Mouse (Mus musculus) yolk sac, embryonic 10.5 days (tissue): ENCODE measurements around the gene Dkk3.

Experiments
- DNase-seq: peaks from one replicate; pipeline ENCODE4 v3.0.0-alpha.2; 2017; ENCODE audit warnings: low spot score

The Dkk3 gene

DNA sequence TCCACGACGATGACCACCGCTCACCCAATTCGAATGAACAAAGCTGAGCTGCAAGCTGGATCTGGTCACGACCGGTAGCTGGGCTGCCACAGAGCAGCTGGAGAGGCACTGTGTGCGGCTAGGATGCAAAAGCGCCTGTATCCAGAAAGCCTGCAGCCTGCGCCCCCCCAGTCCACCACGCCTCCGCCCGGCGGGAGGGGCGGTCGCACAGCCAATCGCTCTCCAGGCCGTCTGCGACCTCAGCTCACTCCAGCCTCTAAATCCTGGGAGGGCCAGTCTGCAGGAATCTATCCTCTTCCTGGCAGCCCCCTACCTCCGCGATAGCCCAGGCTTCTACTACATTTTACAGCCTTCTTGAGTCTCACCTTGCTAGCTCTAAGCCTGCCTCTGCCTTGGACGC is at the start of gene Dkk3:
Gene Dkk3, minus strand, starts transcription at position 116 of the 400 bp plus-strand sequence.
- peak; percentile 33 for DNase-seq

DNA sequence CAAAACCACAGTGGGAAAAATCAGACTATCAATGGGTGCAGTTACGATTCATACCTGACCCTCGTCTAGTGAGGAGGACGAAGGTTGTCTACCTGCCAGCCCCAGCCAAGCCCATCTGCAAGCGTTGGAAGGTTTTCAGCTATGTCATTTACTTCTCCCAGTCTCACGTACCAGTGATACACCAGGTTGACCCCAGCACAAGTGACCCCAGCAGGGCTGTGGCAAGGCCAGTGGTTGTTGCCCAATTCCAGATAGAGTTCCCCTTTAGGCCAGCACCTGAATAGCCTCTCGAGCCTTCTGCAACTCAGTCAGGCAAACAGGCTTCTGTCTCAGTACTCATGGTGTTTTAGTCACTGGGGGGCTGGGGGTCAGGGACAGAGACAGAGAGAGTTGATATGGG is 48.9 kb upstream of the Dkk3 start:
- no peak for DNase-seq

DNA sequence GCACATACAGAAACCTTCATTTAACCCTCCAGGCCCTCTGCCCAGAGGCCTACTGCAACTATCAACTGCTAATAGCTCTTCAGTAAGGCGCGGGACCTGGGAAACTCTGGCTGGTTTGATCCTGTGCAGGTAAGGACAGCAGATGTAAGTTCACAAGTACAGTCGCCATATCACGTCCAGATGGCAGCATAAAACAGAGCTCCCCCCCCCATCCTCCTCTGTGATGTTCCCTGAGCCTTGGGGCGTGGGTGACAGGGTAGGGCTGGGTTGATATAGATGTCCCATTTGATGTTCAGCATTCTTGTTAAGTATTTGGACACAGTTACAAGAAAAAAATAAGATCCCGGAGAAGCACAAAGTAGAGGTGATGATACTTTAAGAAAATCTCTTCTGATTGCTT is 46.7 kb upstream of the Dkk3 start:
- no peak for DNase-seq

DNA sequence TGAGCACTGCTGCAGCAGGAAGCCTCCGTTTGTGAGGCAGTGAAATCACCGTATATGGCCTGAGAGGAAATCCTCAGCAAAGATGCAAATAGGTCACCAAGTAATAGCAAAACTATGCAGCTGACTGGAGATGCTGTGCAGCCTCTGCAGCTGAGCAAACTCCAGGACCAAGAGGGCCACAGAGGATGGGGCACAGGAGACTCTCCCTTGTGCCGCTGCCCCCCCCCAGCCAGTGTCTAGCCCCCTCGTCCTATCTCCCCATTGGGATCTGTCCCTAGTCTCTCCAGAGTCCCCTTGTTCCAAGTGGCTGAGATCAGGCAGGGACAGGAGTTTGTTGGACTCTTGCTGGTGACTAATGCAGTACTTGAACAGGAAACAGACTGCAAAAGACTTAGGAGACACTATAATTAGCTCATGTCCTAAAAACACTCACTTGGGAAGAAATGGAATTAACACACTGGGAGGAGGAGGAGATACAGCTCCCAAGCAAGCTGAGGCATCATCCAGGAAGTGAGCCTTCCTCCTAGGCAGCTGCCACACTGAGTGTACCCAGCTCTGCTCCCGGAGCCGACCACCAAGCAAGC is 45.6 kb upstream of the Dkk3 start:
- DNase-seq, result no peak

DNA sequence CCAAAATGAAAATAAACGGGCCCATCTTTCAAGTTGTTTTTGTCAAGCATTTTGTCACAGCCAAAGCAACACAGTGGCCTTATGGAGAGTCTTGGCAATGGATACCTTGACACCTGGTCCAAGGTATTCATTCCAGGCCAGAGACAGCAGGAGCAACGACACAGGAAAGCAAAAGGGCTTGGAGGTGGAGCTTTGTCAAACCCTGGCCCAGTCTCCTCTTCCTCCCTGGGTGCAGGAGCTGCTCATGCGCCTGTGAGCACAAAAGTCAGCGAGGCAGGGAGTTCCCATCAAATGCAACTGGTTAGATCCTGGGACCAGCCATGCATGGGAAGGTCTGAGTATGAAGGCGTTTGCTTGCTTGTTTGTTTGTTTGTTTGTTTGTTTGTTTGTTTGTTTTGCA is 45.1 kb upstream of the Dkk3 start:
- DNase-seq, result no peak

DNA sequence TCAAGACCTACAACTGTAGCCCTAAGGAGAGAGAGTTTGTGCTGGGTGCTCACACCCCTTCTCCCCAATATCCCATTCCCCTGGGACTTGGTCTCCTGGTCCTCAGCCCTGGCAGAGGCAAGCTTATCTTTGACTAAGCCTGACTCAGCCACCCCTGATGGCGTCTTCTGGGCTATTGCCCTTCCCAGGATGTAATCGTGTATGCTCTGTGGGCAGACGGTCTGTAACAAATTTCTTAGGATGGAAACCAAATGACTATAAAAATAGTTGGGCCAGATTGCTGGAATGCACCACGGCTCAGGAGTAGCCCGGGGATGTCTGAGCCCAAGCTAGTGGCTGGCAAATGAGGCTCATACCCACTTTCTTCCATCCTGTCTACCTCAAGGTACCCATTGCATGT is 44.0 kb upstream of the Dkk3 start:
- DNase-seq, result no peak

DNA sequence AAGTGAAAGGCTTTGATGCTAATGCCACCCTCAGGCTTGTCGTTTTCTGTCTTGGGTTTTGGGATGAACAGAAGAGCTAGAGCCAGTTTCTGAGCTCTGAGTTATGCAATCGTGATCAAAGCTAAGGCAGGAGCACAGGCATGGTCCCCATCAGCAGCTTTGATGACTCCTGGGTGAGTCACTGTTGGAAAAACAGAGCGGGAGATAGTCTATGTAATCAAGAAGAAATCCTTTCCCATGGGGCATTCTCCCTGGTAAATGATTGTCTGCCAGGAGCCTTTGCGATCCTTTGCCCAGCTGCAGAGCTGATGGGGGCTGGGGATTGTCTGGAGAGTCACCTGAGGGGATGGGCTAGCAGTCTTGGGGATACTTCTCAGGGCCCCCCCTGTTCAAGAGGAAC is 43.3 kb upstream of the Dkk3 start:
- peak; percentile 35 for DNase-seq

DNA sequence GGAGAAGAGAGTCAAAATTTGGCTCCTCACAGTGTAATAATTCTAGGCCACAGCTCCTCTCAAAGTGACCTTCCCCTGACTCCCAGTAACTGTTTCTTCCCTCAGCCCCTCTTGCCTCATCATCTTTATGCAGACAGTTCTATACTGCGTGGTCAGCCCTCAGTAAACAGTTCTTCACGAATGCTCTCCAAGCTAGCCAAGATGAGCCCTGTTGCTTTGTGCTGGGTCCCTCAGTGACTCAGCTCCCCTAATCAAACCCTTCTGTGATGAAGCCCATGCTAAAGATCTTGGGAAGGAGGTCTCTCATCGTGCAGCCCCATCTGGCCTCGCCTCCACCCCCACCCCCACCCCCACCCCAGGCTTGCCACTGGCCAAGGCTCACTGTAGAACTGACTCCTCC is 41.9 kb upstream of the Dkk3 start:
- no peak for DNase-seq

DNA sequence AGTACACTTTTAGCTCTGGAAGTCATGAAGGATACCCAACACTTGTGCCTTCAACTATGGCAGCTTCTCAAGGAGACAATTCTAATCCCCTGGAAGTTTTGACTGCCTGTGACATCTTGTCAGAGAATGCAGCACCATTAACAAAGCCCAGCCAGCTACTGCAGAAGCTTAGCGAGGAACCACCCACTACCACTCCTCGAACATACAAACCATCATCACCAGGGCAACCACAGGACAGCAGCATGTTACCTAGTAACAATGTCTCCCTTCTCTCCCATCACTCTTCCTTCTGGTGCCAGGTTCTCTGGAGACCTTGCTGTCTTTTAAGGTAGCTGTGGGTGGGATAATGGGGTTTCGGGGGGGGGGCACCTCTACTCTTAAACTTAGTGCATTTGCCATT is 40.5 kb upstream of the Dkk3 start:
- no peak for DNase-seq

DNA sequence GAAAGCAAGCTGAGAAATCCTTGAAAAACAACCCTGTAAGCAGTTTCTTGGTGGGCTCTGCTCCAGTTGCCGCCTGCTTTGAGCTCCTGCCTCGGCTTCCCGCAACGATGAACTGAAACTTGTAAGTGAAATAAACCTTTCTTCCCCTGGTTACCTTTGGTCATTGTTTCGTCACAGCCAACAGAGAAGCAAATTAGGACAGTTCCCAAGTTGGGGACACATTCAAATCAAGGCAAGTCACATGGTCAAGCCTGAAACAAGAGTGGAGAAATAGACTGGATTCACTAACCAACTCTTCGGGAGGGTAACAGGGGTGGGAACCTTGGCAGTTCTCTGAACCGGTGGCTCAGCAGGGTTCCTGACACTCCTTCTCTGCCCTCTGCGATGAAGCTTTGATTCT is 38.6 kb upstream of the Dkk3 start:
- DNase-seq, result no peak

DNA sequence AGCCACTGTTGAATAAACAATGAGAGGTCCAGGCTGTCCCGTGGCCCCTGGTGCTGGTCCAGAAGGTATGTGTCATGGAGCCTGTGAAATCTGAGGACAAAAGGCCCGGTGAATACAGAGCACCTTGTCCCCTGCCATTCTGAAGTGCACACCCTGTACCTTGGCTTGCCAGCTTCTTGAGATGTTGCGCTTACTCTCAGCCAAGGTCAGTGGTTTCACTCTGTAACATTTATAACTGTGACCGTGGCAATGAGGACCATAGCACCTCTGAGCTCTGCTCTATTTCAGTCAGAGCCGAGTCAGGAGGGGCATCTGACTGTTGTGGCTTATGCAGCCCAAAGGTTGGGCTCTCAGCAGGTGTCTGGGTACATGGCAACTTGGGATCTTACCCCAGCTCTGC is 35.4 kb upstream of the Dkk3 start:
- DNase-seq, result no peak

DNA sequence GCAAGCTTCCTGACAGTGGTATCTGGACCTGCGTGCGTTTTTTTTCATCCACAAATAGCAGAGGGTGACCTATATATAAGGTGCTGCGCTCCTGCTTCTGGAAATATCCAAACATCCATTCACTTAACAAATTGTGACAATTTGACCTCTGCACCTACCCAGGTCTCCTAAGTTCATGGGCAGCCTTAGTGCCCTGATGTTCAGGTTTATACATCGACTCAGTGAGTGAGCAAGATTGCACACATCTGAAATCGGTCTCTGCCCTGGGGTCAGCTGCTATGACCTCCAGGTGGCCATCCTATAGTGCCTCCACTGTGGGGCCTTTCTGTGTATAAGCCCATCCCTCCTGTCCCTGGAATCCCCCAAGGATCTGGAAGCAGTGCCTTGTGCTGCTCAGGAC is 33.9 kb upstream of the Dkk3 start:
- no peak for DNase-seq

DNA sequence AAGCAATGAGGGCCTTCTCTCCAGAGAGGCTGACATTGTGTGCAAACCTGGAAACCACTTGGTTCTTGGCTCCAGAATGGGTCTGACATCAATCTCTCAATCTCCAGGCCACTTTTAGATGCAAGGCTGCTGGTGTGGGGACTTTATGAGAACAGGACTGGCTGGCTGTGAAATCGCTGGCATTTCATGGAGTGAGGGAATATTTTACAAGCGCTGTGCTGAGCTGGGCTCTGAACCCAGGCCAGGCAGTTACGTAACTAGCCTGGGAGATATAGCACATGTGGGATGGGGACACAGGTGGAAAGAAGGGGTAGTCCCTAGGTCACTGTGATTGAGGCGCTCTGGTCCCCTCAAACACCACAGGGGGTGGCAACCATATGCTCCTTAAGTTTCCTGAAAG is 33.4 kb upstream of the Dkk3 start:
- DNase-seq, result no peak

DNA sequence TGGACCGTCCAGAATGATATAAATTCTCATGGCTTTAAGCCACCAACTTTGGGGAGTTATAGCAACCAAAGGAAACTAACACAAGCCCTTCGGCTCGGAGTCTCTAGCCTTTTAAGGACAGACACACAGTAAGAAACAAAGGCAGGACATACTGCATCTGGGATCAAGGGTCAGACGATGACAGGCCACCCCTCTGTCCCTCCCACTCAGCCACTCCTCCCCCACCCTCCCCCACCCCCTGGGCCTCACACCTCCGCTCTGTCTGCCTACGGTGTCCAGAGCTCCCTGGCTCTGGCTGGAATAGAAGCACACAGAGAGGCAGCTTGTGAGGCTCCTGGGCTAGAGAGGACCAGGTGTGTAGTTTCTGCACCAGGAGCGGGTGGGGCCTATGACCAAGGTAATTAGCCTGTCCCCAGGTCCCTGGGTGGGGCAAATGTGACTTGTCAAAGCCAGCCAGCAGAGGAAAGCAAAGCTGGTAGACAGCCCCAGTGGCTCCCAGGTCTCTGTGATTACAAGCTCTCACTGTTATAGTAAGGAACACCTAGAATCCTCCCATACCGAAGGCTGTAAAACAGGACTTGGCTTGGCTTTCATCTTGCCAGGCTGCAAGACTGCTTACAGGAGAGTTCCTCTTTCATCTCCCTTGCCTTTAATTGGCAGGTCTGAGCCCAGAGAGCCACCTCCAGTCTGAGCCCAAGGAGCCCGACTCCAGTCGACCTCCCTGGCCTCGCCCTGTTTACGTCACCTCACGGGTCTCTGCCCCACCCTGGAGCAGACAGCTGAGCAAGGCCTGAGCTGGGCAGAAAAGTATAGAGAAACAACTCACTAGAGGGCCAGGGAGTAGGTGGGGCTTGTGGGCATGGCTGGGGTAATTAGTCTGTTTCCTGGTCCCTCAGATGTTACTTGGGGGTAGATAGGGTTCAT is 28.9 kb upstream of the Dkk3 start:
- peak; percentile 78 for DNase-seq

DNA sequence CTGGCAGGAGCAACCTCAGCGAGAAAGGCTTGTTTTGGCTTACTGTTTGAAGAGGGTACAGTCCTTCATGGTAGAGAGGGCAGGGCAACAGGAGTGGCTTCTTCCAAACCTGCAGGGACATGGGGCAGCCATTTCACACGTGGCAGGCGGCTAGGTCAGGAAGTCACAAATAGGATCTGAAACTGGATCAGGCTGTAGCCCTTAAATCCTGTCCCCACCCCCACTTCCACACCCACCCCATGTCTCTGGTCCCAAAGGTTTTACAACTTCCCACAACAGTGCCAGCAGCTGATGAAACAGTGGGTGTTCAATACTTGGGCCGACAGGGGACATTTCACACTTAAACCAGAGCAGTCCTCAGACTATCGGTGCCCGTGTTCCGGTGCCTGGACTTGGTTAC is 28.0 kb upstream of the Dkk3 start:
- no peak for DNase-seq

DNA sequence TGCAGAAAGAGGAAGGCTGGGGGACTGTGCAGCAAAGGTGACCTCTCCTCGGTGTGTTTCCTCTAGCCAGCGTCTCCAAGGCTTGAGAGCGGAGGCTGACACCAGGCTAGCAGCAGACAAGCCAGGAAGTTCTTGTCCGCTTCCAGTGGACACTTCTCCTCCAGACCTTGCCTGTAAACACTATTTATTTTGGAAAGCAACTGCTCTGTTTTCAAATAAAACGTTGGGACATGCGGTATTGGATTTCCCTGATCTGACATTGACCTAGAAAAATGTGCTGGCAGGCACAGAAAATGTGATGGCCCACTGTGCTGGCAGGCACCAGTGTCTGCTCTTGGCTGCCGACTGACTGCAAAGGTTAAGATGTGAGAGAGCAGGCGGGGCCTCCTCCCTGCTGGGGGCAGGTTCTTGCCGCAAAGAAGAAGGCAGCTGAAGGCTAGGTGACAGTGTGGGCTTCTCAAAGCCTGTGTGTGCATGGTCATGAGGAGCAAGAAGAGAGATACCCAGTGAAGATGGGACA is 26.4 kb upstream of the Dkk3 start:
- no peak for DNase-seq

DNA sequence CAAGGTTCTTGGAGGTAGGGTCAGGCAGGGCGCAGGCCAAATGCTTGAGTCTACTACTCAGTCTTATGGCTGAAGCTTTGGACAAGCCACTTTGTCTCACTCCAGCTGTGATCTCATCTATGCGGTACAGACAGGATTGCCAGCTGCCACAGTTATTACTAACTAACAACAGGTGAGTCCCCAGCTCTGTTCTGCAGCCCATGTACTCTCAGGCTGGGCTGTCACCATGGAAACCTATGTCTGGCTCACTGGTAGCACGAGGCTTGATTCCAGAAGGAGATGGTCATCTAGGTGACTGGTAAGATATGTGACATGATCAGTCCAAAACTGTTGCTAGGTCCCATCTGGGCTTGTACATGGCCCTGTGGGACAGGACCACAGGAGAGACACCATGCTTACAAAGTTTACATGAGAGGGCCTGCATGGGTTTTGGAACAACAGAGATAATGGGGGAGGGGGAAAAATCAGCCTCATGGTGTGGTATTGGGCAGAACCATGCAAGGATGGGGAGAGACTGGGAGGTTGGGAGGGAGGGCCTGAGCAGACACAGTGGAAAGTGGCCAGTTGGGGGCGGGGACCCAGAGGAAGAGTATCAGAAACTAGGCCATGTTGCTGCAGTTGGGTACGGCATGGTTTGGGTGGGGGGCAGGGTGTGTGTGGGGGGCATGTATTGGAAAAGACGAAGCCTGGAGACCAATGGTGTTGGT is 25.8 kb upstream of the Dkk3 start:
- no peak for DNase-seq

DNA sequence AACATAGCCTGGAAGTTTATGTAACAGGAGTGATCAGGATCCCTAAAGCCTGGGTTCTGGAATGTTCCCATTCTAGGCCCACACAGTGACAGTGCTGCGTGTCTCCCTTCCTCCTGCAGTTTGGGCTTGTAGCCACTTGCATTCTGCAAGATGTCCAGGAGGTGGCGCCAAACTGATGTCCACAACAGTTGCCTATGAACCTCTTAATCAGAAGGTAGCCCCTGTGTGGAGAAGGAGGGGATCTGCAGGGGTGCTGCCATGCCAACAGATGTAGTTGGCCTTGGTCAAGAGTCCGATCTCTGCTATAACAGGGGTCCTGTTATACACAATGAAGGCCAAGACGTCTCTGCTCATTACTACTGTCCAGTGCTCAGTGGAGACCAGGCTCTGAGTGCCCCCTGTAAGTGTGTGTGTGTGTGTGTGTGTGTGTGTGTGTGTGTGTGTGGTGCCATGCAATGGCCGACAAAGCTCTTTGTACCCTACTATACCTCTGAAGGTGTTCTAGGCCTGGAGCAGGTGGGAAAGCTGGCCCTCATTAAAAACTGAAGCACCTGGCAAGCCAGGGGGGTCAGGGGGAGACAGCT is 24.5 kb upstream of the Dkk3 start:
- DNase-seq, result peak; percentile 68

DNA sequence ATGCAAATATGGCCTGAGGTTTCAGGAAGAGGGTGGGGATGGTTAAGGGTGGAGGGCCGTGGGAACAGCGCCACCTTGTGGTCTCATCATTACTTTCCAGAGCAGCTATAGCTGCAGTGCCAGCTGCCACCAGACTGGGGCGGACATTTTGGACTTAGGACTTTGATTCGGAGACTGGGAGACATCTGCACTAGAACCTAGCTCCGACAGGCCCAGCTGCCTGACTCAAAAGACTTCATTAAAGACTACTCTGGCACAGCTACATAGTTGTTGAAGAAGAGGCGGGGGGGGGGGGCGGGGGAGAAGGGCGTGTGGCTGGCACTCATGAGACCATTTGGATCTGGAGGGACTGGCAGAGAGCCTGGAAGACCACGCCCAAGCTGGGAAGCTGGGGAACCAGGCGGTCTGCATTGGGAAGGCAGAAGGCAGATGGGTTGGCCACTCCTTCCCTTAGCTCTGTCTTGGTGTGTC is 21.4 kb upstream of the Dkk3 start:
- peak; percentile 66 for DNase-seq

DNA sequence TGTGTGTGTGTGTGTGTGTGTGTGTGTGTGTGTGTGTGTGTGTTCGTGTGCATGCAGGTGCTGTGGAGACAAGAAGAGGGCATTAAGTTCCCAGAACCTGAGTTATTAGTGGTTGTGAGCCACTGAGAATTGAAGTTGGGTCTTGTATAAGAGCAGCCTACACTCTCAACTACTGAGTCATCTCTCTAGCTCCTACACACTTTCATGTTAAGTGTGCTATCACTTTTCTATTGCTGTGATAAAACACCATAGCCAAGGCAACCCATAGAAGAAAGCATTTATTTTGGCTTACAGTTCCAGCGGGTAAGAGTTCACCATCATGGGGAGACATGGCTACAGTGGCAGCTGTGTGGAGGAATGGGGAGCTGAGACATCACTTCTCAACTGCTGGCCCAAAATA is 17.8 kb upstream of the Dkk3 start:
- DNase-seq, result no peak

DNA sequence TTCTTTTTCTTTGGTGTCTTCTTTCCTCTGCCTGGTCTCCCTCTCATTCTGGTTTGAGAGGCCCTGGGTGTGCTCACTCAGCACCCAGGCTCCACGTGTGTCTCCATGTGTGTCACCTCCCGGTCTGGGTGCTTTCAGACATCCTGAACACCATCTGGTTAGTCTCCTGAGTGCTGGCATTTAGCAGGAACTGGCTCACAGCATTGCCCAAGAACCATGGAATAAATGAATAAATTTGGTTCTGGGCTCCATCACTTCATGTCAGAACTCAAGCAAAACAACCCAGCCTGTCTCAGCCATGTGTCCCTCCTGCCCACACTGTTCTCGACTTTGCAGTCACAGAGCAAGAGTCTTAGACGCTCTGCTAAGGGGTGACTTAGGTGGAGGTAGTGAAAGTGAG is 13.8 kb upstream of the Dkk3 start:
- no peak for DNase-seq

DNA sequence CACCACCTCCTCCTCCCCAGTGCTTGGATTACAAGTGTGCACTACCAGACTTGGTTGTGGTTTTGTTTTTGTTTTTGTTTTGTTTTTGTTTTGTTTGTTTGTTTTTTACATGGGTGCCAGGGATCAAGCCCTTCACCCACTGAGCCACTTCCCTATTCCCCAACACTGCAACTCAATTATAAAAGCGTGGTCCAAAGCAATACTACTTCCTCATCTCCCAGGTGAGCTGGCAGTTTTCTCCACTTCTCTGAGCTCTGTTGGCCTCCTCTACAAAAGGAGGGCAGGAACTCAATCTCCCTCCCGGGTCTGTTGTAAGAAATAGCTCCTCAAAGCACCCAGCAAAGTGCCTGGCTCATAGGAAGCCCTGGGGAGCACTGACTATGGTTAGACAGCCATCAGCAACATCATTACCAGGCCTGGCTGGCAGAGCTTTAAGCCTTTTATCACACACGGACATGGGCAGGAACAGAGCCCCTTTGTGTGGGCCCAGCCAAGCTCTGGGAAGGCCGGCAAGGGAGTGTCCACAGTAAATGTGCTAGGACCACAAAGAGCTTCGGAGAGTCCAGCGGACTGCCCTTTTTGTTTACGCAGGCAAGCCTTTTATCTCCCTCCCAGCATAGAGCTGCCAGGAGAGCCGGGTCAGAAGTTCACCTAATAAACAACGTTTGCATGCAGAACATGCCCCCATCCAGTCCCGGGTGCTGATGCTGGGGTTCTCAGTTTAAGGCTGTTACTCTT is 11.3 kb upstream of the Dkk3 start:
- peak; percentile 83 for DNase-seq
